Mouse (Mus musculus): ENCODE data around the gene Ncoa7. TPM values are rescaled to one million over a fixed set of nuclear protein-coding genes. Genes with fewer than 3 reads are reported as not detected.
A peak's percentile ranks its signal among the peaks of the same experiment; 100 is the strongest.

The Ncoa7 gene
- polyA plus RNA-seq, 1 experiment from 2014 or later: 10.0 TPM

GRCm38 (mm10) chr10:30729157-30730096 is 73.7 kb downstream of the Ncoa7 start:
- 87% methylated on average over 5 of the region's 5 CpGs for WGBS
- Histone ChIP-seq H3K9me3 (no peaks in the 10 kb centered on the region), H3K4me2 (replicated peaks) (no peak overlapping the region), H3K4me1 (replicated peaks) (no peaks in the 10 kb centered on the region), H3K27ac (no peak overlapping the region), H3K9ac (no peak overlapping the region), H3K36me3 (no peaks in the 10 kb centered on the region), H3K27me3 (replicated peaks) (no peaks in the 10 kb centered on the region), H3K4me3 (replicated peaks) (no peak overlapping the region)
- ATAC-seq: no peak

DNA sequence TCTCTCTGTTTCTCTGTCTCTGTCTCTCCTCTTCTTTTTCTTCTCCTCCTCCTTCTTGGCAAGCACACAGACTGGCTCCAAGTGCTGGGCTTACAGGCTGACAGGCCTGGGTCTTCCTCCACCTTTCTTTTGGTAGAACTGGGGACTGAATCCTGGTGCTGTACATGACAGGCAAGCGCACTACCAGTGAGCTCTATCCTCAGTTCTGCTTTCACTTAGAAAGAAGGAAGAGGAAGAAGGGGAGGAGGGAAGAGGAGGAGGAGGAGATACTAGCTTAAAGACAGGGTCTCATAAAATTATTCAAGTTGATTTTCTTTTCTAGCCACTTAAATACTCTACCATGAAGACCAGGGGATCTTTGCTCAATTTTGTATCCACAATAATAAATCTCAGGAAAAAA is 80.1 kb downstream of the Ncoa7 start:
- no peak overlapping the region for H3K27ac ChIP-seq
- H3K4me3 ChIP-seq (replicated peaks): no peak overlapping the region
- WGBS: 85% methylated on average over 1 of the region's 1 CpGs
- H3K27me3 ChIP-seq (replicated peaks): no peaks in the 10 kb centered on the region
- H3K9ac ChIP-seq: no peak overlapping the region
- no peak overlapping the region for H3K4me2 ChIP-seq (replicated peaks)
- no peaks in the 10 kb centered on the region for H3K4me1 ChIP-seq (replicated peaks)
- H3K9me3 ChIP-seq: no peaks in the 10 kb centered on the region
- no peaks in the 10 kb centered on the region for H3K36me3 ChIP-seq
- no peak for ATAC-seq

- no peak for ATAC-seq
- H3K4me3 ChIP-seq (replicated peaks): no peak overlapping the region
- H3K4me2 ChIP-seq (replicated peaks): no peak overlapping the region
- H3K27me3 ChIP-seq (replicated peaks): no peaks in the 10 kb centered on the region
- H3K4me1 ChIP-seq (replicated peaks): no peaks in the 10 kb centered on the region
- H3K36me3 ChIP-seq: no peaks in the 10 kb centered on the region
- H3K9ac ChIP-seq: no peak overlapping the region
- WGBS: 87% methylated on average over 3 of the region's 3 CpGs
- no peaks in the 10 kb centered on the region for H3K9me3 ChIP-seq
- H3K27ac ChIP-seq: no peak overlapping the region
Measured at GRCm38 (mm10) chr10:30720556-30720955, 82.6 kb downstream of the Ncoa7 start.

DNA sequence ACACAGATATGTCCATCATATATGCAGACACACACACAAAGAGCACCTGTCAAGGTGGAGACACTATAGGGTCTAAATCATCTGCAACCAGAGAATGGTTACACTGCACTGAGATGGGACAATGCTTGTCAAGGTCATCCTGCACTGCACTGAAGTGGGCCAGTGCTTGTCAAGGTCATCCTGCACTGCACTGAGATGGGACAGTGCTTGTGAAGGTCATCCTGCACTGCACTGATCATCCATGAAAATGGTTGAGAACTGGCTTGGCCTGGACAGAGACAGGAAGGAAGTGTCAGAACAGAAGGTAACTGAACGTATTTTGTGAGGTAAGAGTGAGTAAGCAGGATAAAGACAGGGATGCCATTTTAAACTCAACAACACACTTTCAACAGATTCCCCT is 83.2 kb downstream of the Ncoa7 start:
- Histone ChIP-seq H3K4me2 (replicated peaks) (no peak overlapping the region), H3K27ac (no peak overlapping the region), H3K9me3 (no peaks in the 10 kb centered on the region), H3K4me3 (replicated peaks) (no peak overlapping the region), H3K9ac (no peak overlapping the region), H3K27me3 (replicated peaks) (no peaks in the 10 kb centered on the region), H3K4me1 (replicated peaks) (no peaks in the 10 kb centered on the region), H3K36me3 (no peaks in the 10 kb centered on the region)
- no peak for ATAC-seq
- WGBS: 74% methylated on average over 1 of the region's 1 CpGs

DNA sequence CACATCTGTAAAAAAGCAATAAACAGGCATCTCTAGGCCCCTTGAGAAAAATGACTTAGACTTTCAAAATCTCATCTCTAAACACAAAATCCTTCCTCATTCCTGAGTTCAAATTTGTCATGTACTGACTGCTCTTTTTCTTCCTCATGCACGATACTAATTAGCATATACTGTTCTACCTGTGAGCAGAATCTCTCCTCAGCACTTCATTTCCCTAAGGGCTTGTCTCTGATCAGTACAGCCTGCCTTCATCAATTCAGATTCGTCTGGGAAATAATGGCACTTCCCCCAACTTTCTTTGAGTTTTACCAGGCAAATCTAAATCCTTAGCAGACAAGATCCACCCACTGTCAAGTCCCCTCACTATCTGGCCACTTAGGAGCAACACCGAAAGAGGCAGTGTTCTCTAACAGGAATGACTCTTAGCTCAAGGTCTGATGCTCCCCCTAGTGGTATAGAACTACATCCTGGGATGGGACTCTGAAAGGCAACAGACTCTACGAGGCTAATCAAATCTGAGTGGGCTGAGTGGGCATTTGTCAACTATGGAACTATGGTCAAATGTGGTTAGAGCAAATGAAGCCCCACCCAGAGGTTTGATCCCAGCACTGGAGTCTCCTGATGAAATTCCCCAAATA is 84.3 kb downstream of the Ncoa7 start:
- Histone ChIP-seq H3K4me2 (replicated peaks) (no peak overlapping the region), H3K9ac (no peak overlapping the region), H3K4me1 (replicated peaks) (no peaks in the 10 kb centered on the region), H3K27me3 (replicated peaks) (no peaks in the 10 kb centered on the region), H3K4me3 (replicated peaks) (no peak overlapping the region), H3K27ac (no peak overlapping the region), H3K9me3 (no peaks in the 10 kb centered on the region), H3K36me3 (no peaks in the 10 kb centered on the region)
- peak; percentile 89 for ATAC-seq
- 20% methylated on average over 4 of the region's 4 CpGs for WGBS

GRCm38 (mm10) chr10:30716171-30716570 is 87.0 kb downstream of the Ncoa7 start:
- Histone ChIP-seq H3K4me1 (replicated peaks) (no peaks in the 10 kb centered on the region), H3K9me3 (no peaks in the 10 kb centered on the region), H3K27me3 (replicated peaks) (no peaks in the 10 kb centered on the region), H3K36me3 (no peaks in the 10 kb centered on the region), H3K9ac (no peak overlapping the region), H3K4me3 (replicated peaks) (no peak overlapping the region), H3K27ac (no peak overlapping the region), H3K4me2 (replicated peaks) (no peak overlapping the region)
- no peak for ATAC-seq

DNA sequence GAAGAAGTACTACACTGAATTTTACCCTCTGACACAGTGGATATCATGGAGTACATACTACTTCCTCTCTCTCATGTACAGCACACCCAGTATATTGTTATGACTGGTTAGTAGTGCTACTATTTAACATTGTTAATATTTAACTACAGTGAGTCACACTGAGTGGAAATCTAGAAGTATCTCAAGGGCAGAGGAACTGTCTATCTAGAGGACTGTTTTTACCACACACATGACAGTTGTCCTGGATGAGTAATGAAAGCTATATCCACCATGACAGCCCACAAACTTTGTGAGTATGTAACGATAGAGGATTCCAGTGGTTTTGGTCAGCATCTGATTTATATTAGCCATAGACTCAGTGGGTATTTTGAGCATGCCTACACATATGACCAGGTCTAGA is 90.6 kb downstream of the Ncoa7 start:
- Histone ChIP-seq H3K27me3 (replicated peaks) (no peaks in the 10 kb centered on the region), H3K36me3 (no peaks in the 10 kb centered on the region), H3K4me3 (replicated peaks) (no peak overlapping the region), H3K9me3 (no peaks in the 10 kb centered on the region), H3K4me1 (replicated peaks) (no peaks in the 10 kb centered on the region), H3K27ac (no peak overlapping the region), H3K9ac (no peak overlapping the region), H3K4me2 (replicated peaks) (no peak overlapping the region)
- ATAC-seq: peak; percentile 89
- WGBS: 87% methylated on average over 1 of the region's 1 CpGs

GRCm38 (mm10) chr10:30709846-30710403 is 93.2 kb downstream of the Ncoa7 start:
- no peak overlapping the region for H3K27ac ChIP-seq
- H3K9me3 ChIP-seq: no peaks in the 10 kb centered on the region
- H3K4me3 ChIP-seq (replicated peaks): no peak overlapping the region
- no peak overlapping the region for H3K4me2 ChIP-seq (replicated peaks)
- no peaks in the 10 kb centered on the region for H3K4me1 ChIP-seq (replicated peaks)
- H3K27me3 ChIP-seq (replicated peaks): no peaks in the 10 kb centered on the region
- WGBS: 79% methylated on average over 7 of the region's 7 CpGs
- no peaks in the 10 kb centered on the region for H3K36me3 ChIP-seq
- H3K9ac ChIP-seq: no peak overlapping the region
- no peak for ATAC-seq

GRCm38 (mm10) chr10:30708039-30708438 is 95.1 kb downstream of the Ncoa7 start:
- H3K36me3 ChIP-seq: no peaks in the 10 kb centered on the region
- no peak overlapping the region for H3K4me2 ChIP-seq (replicated peaks)
- no peak overlapping the region for H3K4me3 ChIP-seq (replicated peaks)
- no peaks in the 10 kb centered on the region for H3K9me3 ChIP-seq
- no peak for ATAC-seq
- H3K4me1 ChIP-seq (replicated peaks): no peaks in the 10 kb centered on the region
- no peak overlapping the region for H3K27ac ChIP-seq
- no peaks in the 10 kb centered on the region for H3K27me3 ChIP-seq (replicated peaks)
- WGBS: 88% methylated on average over 5 of the region's 5 CpGs
- no peak overlapping the region for H3K9ac ChIP-seq

- Histone ChIP-seq H3K27ac (no peak overlapping the region), H3K4me2 (replicated peaks) (no peak overlapping the region), H3K36me3 (no peaks in the 10 kb centered on the region), H3K4me3 (replicated peaks) (no peak overlapping the region), H3K27me3 (replicated peaks) (no peaks in the 10 kb centered on the region), H3K4me1 (replicated peaks) (no peaks in the 10 kb centered on the region), H3K9me3 (no peaks in the 10 kb centered on the region), H3K9ac (no peak overlapping the region)
- 76% methylated on average over 1 of the region's 1 CpGs for WGBS
- ATAC-seq: no peak
Measured at GRCm38 (mm10) chr10:30702663-30703062, 100.5 kb downstream of the Ncoa7 start.

DNA sequence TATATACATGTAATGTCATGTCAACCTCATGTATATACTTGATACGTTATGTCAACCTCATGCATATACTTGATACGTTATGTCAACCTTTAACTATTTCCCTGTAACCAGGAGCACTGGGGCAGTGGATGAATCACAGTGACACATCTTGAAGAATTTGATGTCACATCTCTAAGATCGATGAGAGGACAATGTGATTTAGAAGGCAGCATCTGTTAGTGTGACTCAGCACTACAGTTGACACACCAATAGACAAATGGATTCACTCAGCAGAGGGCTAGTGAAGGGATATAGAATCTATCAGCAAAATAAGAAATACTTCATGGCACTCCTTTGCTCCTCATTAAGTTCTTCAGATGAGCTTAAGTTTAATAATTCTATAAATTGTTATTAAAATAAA is 116.3 kb downstream of the Ncoa7 start:
- no peaks in the 10 kb centered on the region for H3K36me3 ChIP-seq
- H3K4me1 ChIP-seq (replicated peaks): no peaks in the 10 kb centered on the region
- no peak for ATAC-seq
- no peaks in the 10 kb centered on the region for H3K27me3 ChIP-seq (replicated peaks)
- H3K4me2 ChIP-seq (replicated peaks): no peak overlapping the region
- no peak overlapping the region for H3K9ac ChIP-seq
- no peak overlapping the region for H3K27ac ChIP-seq
- H3K9me3 ChIP-seq: no peaks in the 10 kb centered on the region
- H3K4me3 ChIP-seq (replicated peaks): no peak overlapping the region
- 91% methylated on average over 3 of the region's 3 CpGs for WGBS

DNA sequence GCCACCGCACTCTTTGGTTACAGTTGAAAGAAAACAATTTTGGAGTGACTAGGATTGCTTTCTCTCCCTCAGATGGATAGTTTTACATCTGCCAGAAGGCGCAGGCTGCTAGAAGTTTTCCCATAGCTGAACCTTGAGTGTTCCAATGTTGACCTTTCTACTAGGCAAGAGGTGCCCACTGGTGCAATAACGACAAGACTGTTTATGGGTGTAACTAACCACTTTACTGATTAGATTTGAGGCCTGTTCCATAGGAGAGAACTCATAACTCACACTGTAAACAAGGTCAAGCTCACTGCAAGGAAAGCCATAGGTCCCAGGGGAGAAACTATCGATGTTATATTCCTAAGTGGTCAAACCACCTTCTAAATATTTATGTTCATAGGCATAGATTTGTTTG is 119.7 kb downstream of the Ncoa7 start:
- no peaks in the 10 kb centered on the region for H3K9me3 ChIP-seq
- 74% methylated on average over 4 of the region's 4 CpGs for WGBS
- H3K4me2 ChIP-seq (replicated peaks): no peak overlapping the region
- H3K27ac ChIP-seq: no peak overlapping the region
- ATAC-seq: peak; percentile 62
- no peak overlapping the region for H3K4me3 ChIP-seq (replicated peaks)
- no peaks in the 10 kb centered on the region for H3K4me1 ChIP-seq (replicated peaks)
- H3K27me3 ChIP-seq (replicated peaks): no peaks in the 10 kb centered on the region
- no peaks in the 10 kb centered on the region for H3K36me3 ChIP-seq
- H3K9ac ChIP-seq: no peak overlapping the region
